Mouse (Mus musculus) stomach, embryonic 16.5 days (tissue): ENCODE results near the gene Abraxas1. TPM values are rescaled to one million over a fixed set of nuclear protein-coding genes. Genes with fewer than 3 reads are reported as not detected.

Experiments
- ATAC-seq: fragments of 200-750 bp; cut with Nextera tagmentation; 2 replicates; pipeline ENCODE4 v1.8.0; 2017; ENCODE audit warnings: moderate number of reproducible peaks, moderate TSS enrichment; ENCODE audit not compliant: insufficient read depth, low FRiP score
- H3K27ac ChIP-seq: fragments of 300-500 bp; sonication (generic); 2 replicates; pipeline ENCODE4 v1.5.1; 2014; ENCODE audit warnings: low read length
- H3K27me3 ChIP-seq: fragments of 300-500 bp; sonication (generic); 2 replicates; pipeline ENCODE4 v1.6.1; 2014; ENCODE audit warnings: low read length, control low read depth, mixed read lengths; ENCODE audit not compliant: control insufficient read depth, insufficient read depth
- H3K36me3 ChIP-seq: fragments of 300-500 bp; sonication (generic); 2 replicates; pipeline ENCODE4 v1.6.1; 2014; ENCODE audit warnings: low read length; ENCODE audit not compliant: control insufficient read depth, insufficient read depth
- H3K4me1 ChIP-seq: fragments of 300-500 bp; sonication (generic); 2 replicates; pipeline ENCODE4 v1.6.1; 2014; ENCODE audit warnings: low read length, control low read depth, mixed read lengths; ENCODE audit not compliant: control insufficient read depth, insufficient read depth
- H3K4me2 ChIP-seq: fragments of 300-500 bp; sonication (generic); 2 replicates; pipeline ENCODE4 v1.6.1; 2014; ENCODE audit warnings: low read depth, low read length, mixed read lengths
- H3K4me3 ChIP-seq: fragments of 300-500 bp; sonication (generic); replicated peaks from 2 replicates; pipeline ENCODE4 v1.5.1; 2014; ENCODE audit warnings: mild to moderate bottlenecking, low read length
- H3K9ac ChIP-seq: fragments of 300-500 bp; sonication (generic); 2 replicates; pipeline ENCODE4 v1.6.1; 2014; ENCODE audit warnings: low read length
- H3K9me3 ChIP-seq: fragments of 300-500 bp; sonication (generic); replicated peaks from 2 replicates; pipeline ENCODE4 v1.6.1; 2016; ENCODE audit warnings: low read length, control low read depth; ENCODE audit not compliant: control insufficient read depth
- WGBS: fragments of 180-500 bp; shearing (Covaris S2); extraction: QIAGEN DNeasy Blood & Tissue Kit; methylation state at CpG from one replicate; pipeline ENCODE4 v1.1.7; 2014; 5-methylcytosine and 5-hydroxymethylcytosine counted together
- polyA plus RNA-seq: library from polyadenylated mRNA; unstranded; fragments of >200 nt; fragmentation: Nextera tagmentation; extraction: Ambion mirVana; gene quantifications from 2 replicates; pipeline ENCODE4 v1.2.1, GENCODE M21; 2015

Gene Abraxas1
- polyA plus RNA-seq, 1 experiment from 2014 or later: 28.5 TPM

- Histone ChIP-seq H3K4me1 (no peaks in the 10 kb centered on the region), H3K36me3 (no peaks in the 10 kb centered on the region), H3K9me3 (no peaks in the 10 kb centered on the region), H3K9ac (no peak overlapping the region), H3K27ac (no peak overlapping the region), H3K4me2 (no peak overlapping the region), H3K4me3 (no peak overlapping the region), H3K27me3 (no peaks in the 10 kb centered on the region)
- 73% methylated on average over 3 of the region's 3 CpGs for WGBS
- peak; percentile 68; the same call in 1 of the 2 replicates for ATAC-seq
These were observed 11.9 kb upstream of the Abraxas1 start for GRCm38 (mm10) chr5:100832680-100833079.

- ATAC-seq: no peak
- Histone ChIP-seq H3K9ac (no peak overlapping the region), H3K36me3 (no peaks in the 10 kb centered on the region)
These were observed 7.9 kb upstream of the Abraxas1 start for GRCm38 (mm10) chr5:100828701-100829100.

GRCm38 (mm10) chr5:100826531-100826930, 5.8 kb upstream of the Abraxas1 start:
- H3K36me3 ChIP-seq: no peaks in the 10 kb centered on the region
- no peak overlapping the region for H3K27ac ChIP-seq
- no peak overlapping the region for H3K4me2 ChIP-seq
- no peaks in the 10 kb centered on the region for H3K4me1 ChIP-seq
- no peaks in the 10 kb centered on the region for H3K27me3 ChIP-seq
- no peak overlapping the region for H3K4me3 ChIP-seq
- no peaks in the 10 kb centered on the region for H3K9me3 ChIP-seq
- H3K9ac ChIP-seq: no peak overlapping the region
- no peak for ATAC-seq
- 55% methylated on average over 7 of the region's 7 CpGs for WGBS

More at GRCm38 (mm10) chr5:100828701-100829100, 7.9 kb upstream of the Abraxas1 start:
- H3K4me3 ChIP-seq: no peak overlapping the region
- H3K4me2 ChIP-seq: no peak overlapping the region
- no peaks in the 10 kb centered on the region for H3K4me1 ChIP-seq
- H3K27me3 ChIP-seq: no peaks in the 10 kb centered on the region
- 76% methylated on average over 3 of the region's 3 CpGs for WGBS
- H3K27ac ChIP-seq: no peak overlapping the region
- H3K9me3 ChIP-seq: no peaks in the 10 kb centered on the region

GRCm38 (mm10) chr5:100825975-100826374, 5.2 kb upstream of the Abraxas1 start:
- no peak overlapping the region for H3K4me2 ChIP-seq
- H3K4me1 ChIP-seq: no peaks in the 10 kb centered on the region
- no peak for ATAC-seq
- H3K36me3 ChIP-seq: no peaks in the 10 kb centered on the region
- no peak overlapping the region for H3K9ac ChIP-seq
- 23% methylated on average over 2 of the region's 2 CpGs for whole genome bisulfite sequencing
- no peak overlapping the region for H3K27ac ChIP-seq
- H3K4me3 ChIP-seq: no peak overlapping the region
- H3K27me3 ChIP-seq: no peaks in the 10 kb centered on the region
- no peaks in the 10 kb centered on the region for H3K9me3 ChIP-seq

- Histone ChIP-seq H3K27me3 (no peaks in the 10 kb centered on the region), H3K27ac (no peak overlapping the region), H3K4me3 (no peak overlapping the region), H3K36me3 (no peaks in the 10 kb centered on the region), H3K9me3 (no peaks in the 10 kb centered on the region), H3K4me1 (peaks cover 5% of the 10 kb centered on the region; the same call in 1 of the 2 replicates), H3K9ac (no peak overlapping the region), H3K4me2 (no peak overlapping the region)
- no peak for ATAC-seq
- 82% methylated on average over 7 of the region's 7 CpGs for WGBS
These were observed 2.1 kb upstream of the Abraxas1 start for GRCm38 (mm10) chr5:100822826-100823225.

GRCm38 (mm10) chr5:100821375-100821774, 610 bp upstream of the Abraxas1 start:
- 71% methylated on average over 8 of the region's 8 CpGs for WGBS
- Histone ChIP-seq H3K4me3 (no peak overlapping the region; the same call in 1 of the 2 replicates), H3K4me1 (peaks cover 5% of the 10 kb centered on the region; the same call in 1 of the 2 replicates), H3K27me3 (no peaks in the 10 kb centered on the region), H3K4me2 (peak overlapping the region; percentile 68), H3K9me3 (no peaks in the 10 kb centered on the region), H3K27ac (no peak overlapping the region), H3K36me3 (no peaks in the 10 kb centered on the region), H3K9ac (no peak overlapping the region)
- no peak for ATAC-seq

GRCm38 (mm10) chr5:100819568-100820480, 941 bp downstream of the Abraxas1 start:
- no peak for ATAC-seq
- Histone ChIP-seq H3K36me3 (0 out of 2 replicates have a peak, but pooled peaks cover under 1% of the 10 kb centered on the region), H3K27me3 (no peaks in the 10 kb centered on the region), H3K27ac (no peak overlapping the region), H3K4me3 (peak overlapping the region; percentile 76), H3K4me1 (peaks cover 5% of the 10 kb centered on the region; the same call in 1 of the 2 replicates), H3K9ac (peak overlapping the region; percentile 91), H3K9me3 (no peaks in the 10 kb centered on the region), H3K4me2 (peak overlapping the region; percentile 68)
- WGBS: 29% methylated on average over 16 of the region's 16 CpGs

- ATAC-seq: no peak
- Histone ChIP-seq H3K27ac (no peak overlapping the region), H3K36me3 (peaks cover 6% of the 10 kb centered on the region; the same call in 1 of the 2 replicates), H3K9ac (no peak overlapping the region), H3K9me3 (no peaks in the 10 kb centered on the region), H3K27me3 (no peaks in the 10 kb centered on the region), H3K4me3 (no peak overlapping the region), H3K4me2 (no peak overlapping the region), H3K4me1 (peaks cover 5% of the 10 kb centered on the region; the same call in 1 of the 2 replicates)
- WGBS: 39% methylated on average over 4 of the region's 4 CpGs
These were observed 2.4 kb downstream of the Abraxas1 start for GRCm38 (mm10) chr5:100818341-100818740.

- Histone ChIP-seq H3K36me3 (no peaks in the 10 kb centered on the region), H3K4me1 (peaks cover 6% of the 10 kb centered on the region), H3K4me3 (peak within 1 kb of the TSS; percentile 74), H3K4me2 (peak within 1 kb of the TSS; percentile 90), H3K27me3 (no peaks in the 10 kb centered on the region), H3K27ac (no peak within 1 kb of the TSS), H3K9ac (peak within 1 kb of the TSS; percentile 77), H3K9me3 (no peaks in the 10 kb centered on the region)
- ATAC-seq: peak; percentile 97
- WGBS: under 1% methylated on average over 67 of the region's 67 CpGs
These were observed 22.5 kb downstream of the Abraxas1 start, which contains the start of the genes Helq and Mrps18c for GRCm38 (mm10) chr5:100798165-100798860. Gene Helq (minus strand): TSS chr5:100798598. Gene Mrps18c (plus strand): TSS chr5:100798627.
